Mouse (Mus musculus) heart, embryonic 13.5 days (tissue): ENCODE measurements around the gene Serpinb6b. TPM values are rescaled to one million over a fixed set of nuclear protein-coding genes. Genes with fewer than 3 reads are reported as not detected.

Experiments
- ATAC-seq: fragments of 200-750 bp; cut with Nextera tagmentation; 2 replicates; pipeline ENCODE4 v1.8.0; 2017; ENCODE audit warnings: moderate TSS enrichment; ENCODE audit not compliant: insufficient number of reproducible peaks, low FRiP score, low TSS enrichment; ENCODE audit errors: extremely low read depth
- H3K27ac ChIP-seq: fragments of 300-500 bp; sonication (generic); replicated peaks from 2 replicates; pipeline ENCODE4 v1.5.1; 2015; ENCODE audit warnings: moderate library complexity, mild to moderate bottlenecking, inconsistent platforms
- H3K27me3 ChIP-seq: fragments of 300-500 bp; sonication (generic); replicated peaks from 2 replicates; pipeline ENCODE4 v1.6.1; 2015; ENCODE audit warnings: mild to moderate bottlenecking, inconsistent platforms
- H3K36me3 ChIP-seq: fragments of 300-500 bp; sonication (generic); 2 replicates; pipeline ENCODE4 v1.6.1; 2015; ENCODE audit warnings: mild to moderate bottlenecking, inconsistent platforms
- H3K4me1 ChIP-seq: fragments of 300-500 bp; sonication (generic); 2 replicates; pipeline ENCODE4 v1.6.1; 2015; ENCODE audit warnings: inconsistent platforms
- H3K4me2 ChIP-seq: fragments of 300-500 bp; sonication (generic); 2 replicates; pipeline ENCODE4 v1.6.1; 2015; ENCODE audit warnings: inconsistent platforms, mild to moderate bottlenecking, moderate library complexity
- H3K4me3 ChIP-seq: fragments of 300-500 bp; sonication (generic); 2 replicates; pipeline ENCODE4 v1.5.1; 2015; ENCODE audit warnings: moderate library complexity, mild to moderate bottlenecking, inconsistent platforms
- H3K9ac ChIP-seq: fragments of 300-500 bp; sonication (generic); 2 replicates; pipeline ENCODE4 v1.6.1; 2015; ENCODE audit warnings: inconsistent platforms, mild to moderate bottlenecking, moderate library complexity
- H3K9me3 ChIP-seq: fragments of 300-500 bp; sonication (generic); 2 replicates; pipeline ENCODE4 v1.6.1; 2016; ENCODE audit warnings: inconsistent platforms
- WGBS: fragments of 180-500 bp; shearing (Covaris S2); methylation state at CpG from one replicate; pipeline ENCODE4 v1.1.7; 2015; ENCODE audit warnings: mixed read lengths; 5-methylcytosine and 5-hydroxymethylcytosine counted together
- polyA plus RNA-seq: library from polyadenylated mRNA; unstranded; fragments of >200 nt; fragmentation: Nextera tagmentation; extraction: Ambion mirVana; gene quantifications from 2 replicates; pipeline ENCODE4 v1.2.1, GENCODE M21; 2015

Serpinb6b gene
- polyA plus RNA-seq, 1 experiment from 2014 or later: 18.0 TPM

- H3K27ac ChIP-seq: no peak overlapping the region
- no peak for ATAC-seq
- H3K4me1 ChIP-seq: peaks cover 13% of the 10 kb centered on the region
- WGBS: 36% methylated on average over 2 of the region's 2 CpGs
- H3K27me3 ChIP-seq: no peaks in the 10 kb centered on the region
- no peak overlapping the region for H3K4me3 ChIP-seq
- no peaks in the 10 kb centered on the region for H3K9me3 ChIP-seq
- H3K36me3 ChIP-seq: peaks cover 32% of the 10 kb centered on the region
- H3K9ac ChIP-seq: no peak overlapping the region
- H3K4me2 ChIP-seq: no peak overlapping the region
Measured at GRCm38 (mm10) chr13:32975710-32976109, 10.7 kb downstream of the Serpinb6b start.

- ATAC-seq: no peak
- no peak overlapping the region for H3K27ac ChIP-seq
- whole genome bisulfite sequencing: 73% methylated on average over 4 of the region's 4 CpGs
- H3K4me3 ChIP-seq: no peak overlapping the region
- no peaks in the 10 kb centered on the region for H3K27me3 ChIP-seq
- no peak overlapping the region for H3K9ac ChIP-seq
- H3K4me2 ChIP-seq: no peak overlapping the region
- H3K4me1 ChIP-seq: no peaks in the 10 kb centered on the region
- no peaks in the 10 kb centered on the region for H3K9me3 ChIP-seq
- H3K36me3 ChIP-seq: peaks cover 12% of the 10 kb centered on the region
Measured at GRCm38 (mm10) chr13:32982556-32983042, 17.6 kb downstream of the Serpinb6b start.

- H3K9me3 ChIP-seq: no peaks in the 10 kb centered on the region
- no peaks in the 10 kb centered on the region for H3K36me3 ChIP-seq
- no peaks in the 10 kb centered on the region for H3K4me1 ChIP-seq
- no peak overlapping the region for H3K27ac ChIP-seq
- H3K9ac ChIP-seq: no peak overlapping the region
- ATAC-seq: no peak
- H3K4me3 ChIP-seq: no peak overlapping the region
- H3K27me3 ChIP-seq: no peaks in the 10 kb centered on the region
- H3K4me2 ChIP-seq: no peak overlapping the region
Measured at GRCm38 (mm10) chr13:32986256-32986655, 21.2 kb downstream of the Serpinb6b start.

GRCm38 (mm10) chr13:32993152-32993893 is 28.3 kb downstream of the Serpinb6b start:
- 45% methylated on average over 10 of the region's 10 CpGs for WGBS
- 0 out of 2 replicates have a peak, but pooled peaks have one; percentile 31 for ATAC-seq
- no peaks in the 10 kb centered on the region for H3K36me3 ChIP-seq

GRCm38 (mm10) chr13:32993894-32994242 is 28.9 kb downstream of the Serpinb6b start:
- H3K4me3 ChIP-seq: no peak overlapping the region
- H3K4me1 ChIP-seq: peaks cover 15% of the 10 kb centered on the region
- H3K4me2 ChIP-seq: peak overlapping the region; percentile 26; the same call in 1 of the 2 replicates
- ATAC-seq: no peak
- 69% methylated on average over 2 of the region's 2 CpGs for WGBS
- no peak overlapping the region for H3K9ac ChIP-seq
- H3K9me3 ChIP-seq: no peaks in the 10 kb centered on the region
- no peaks in the 10 kb centered on the region for H3K27me3 ChIP-seq
- no peaks in the 10 kb centered on the region for H3K36me3 ChIP-seq
- no peak overlapping the region; the same call in 1 of the 2 replicates for H3K27ac ChIP-seq

More at GRCm38 (mm10) chr13:32993152-32993893, 28.3 kb downstream of the Serpinb6b start:
- H3K4me2 ChIP-seq: peak overlapping the region; percentile 26; the same call in 1 of the 2 replicates
- H3K9ac ChIP-seq: no peak overlapping the region
- H3K9me3 ChIP-seq: no peaks in the 10 kb centered on the region
- peaks cover 15% of the 10 kb centered on the region for H3K4me1 ChIP-seq
- H3K27me3 ChIP-seq: no peaks in the 10 kb centered on the region
- peak overlapping the region; percentile 57 for H3K27ac ChIP-seq
- no peak overlapping the region for H3K4me3 ChIP-seq

- Histone ChIP-seq H3K4me1 (peaks cover 15% of the 10 kb centered on the region), H3K4me2 (no peak overlapping the region), H3K27me3 (no peaks in the 10 kb centered on the region), H3K9ac (no peak overlapping the region), H3K27ac (no peak overlapping the region), H3K4me3 (no peak overlapping the region), H3K9me3 (no peaks in the 10 kb centered on the region), H3K36me3 (no peaks in the 10 kb centered on the region)
- ATAC-seq: no peak
- 77% methylated on average over 4 of the region's 4 CpGs for WGBS
Measured at GRCm38 (mm10) chr13:32995051-32995450, 30.0 kb downstream of the Serpinb6b start.

- Histone ChIP-seq H3K27ac (no peak overlapping the region), H3K9ac (no peak overlapping the region), H3K4me2 (no peak overlapping the region), H3K27me3 (no peaks in the 10 kb centered on the region), H3K9me3 (no peaks in the 10 kb centered on the region), H3K4me1 (peaks cover 26% of the 10 kb centered on the region), H3K4me3 (no peak overlapping the region), H3K36me3 (no peaks in the 10 kb centered on the region)
- WGBS: 87% methylated on average over 5 of the region's 5 CpGs
- ATAC-seq: no peak
Measured at GRCm38 (mm10) chr13:33001341-33001740, 36.3 kb downstream of the Serpinb6b start.

GRCm38 (mm10) chr13:33002950-33003349 is 37.9 kb downstream of the Serpinb6b start, which contains the start of gene Serpinb9:
Gene Serpinb9, plus strand, starts transcription at chr13:33003250.
- peak within 1 kb of the TSS; percentile 76 for H3K4me2 ChIP-seq
- H3K4me3 ChIP-seq: peak within 1 kb of the TSS; percentile 49
- H3K36me3 ChIP-seq: peaks cover 2% of the 10 kb centered on the region; the same call in 1 of the 2 replicates
- no peak for ATAC-seq
- 88% methylated on average over 3 of the region's 3 CpGs for WGBS
- peak within 1 kb of the TSS; percentile 83 for H3K9ac ChIP-seq
- H3K27ac ChIP-seq: peak within 1 kb of the TSS; percentile 92
- H3K4me1 ChIP-seq: peaks cover 26% of the 10 kb centered on the region
- no peaks in the 10 kb centered on the region for H3K27me3 ChIP-seq
- H3K9me3 ChIP-seq: no peaks in the 10 kb centered on the region

GRCm38 (mm10) chr13:33003523-33004413 is 38.8 kb downstream of the Serpinb6b start:
- Histone ChIP-seq H3K4me3 (peak overlapping the region; percentile 49), H3K9me3 (no peaks in the 10 kb centered on the region), H3K27me3 (no peaks in the 10 kb centered on the region), H3K36me3 (peaks cover 9% of the 10 kb centered on the region), H3K27ac (peak overlapping the region; percentile 92), H3K4me1 (peaks cover 26% of the 10 kb centered on the region), H3K4me2 (peak overlapping the region; percentile 76), H3K9ac (peak overlapping the region; percentile 83)
- ATAC-seq: no peak
- 54% methylated on average over 9 of the region's 9 CpGs for WGBS

- 13% methylated on average over 12 of the region's 12 CpGs for WGBS
- ATAC-seq: peak; percentile 78
- peaks cover 16% of the 10 kb centered on the region for H3K36me3 ChIP-seq
Measured at GRCm38 (mm10) chr13:33004414-33005105, 39.6 kb downstream of the Serpinb6b start.

More at GRCm38 (mm10) chr13:33004414-33005105, 39.6 kb downstream of the Serpinb6b start:
- Histone ChIP-seq H3K27me3 (no peaks in the 10 kb centered on the region), H3K27ac (peak overlapping the region; percentile 92), H3K9me3 (no peaks in the 10 kb centered on the region), H3K4me3 (peak overlapping the region; percentile 49), H3K4me2 (peak overlapping the region; percentile 76), H3K4me1 (peaks cover 26% of the 10 kb centered on the region), H3K9ac (peak overlapping the region; percentile 83)
